Mouse (Mus musculus): Measurements from ENCODE around the gene Arhgef18. TPM values are rescaled to one million over a fixed set of nuclear protein-coding genes. Genes with fewer than 3 reads are reported as not detected.

The Arhgef18 gene
- total and polyA plus RNA-seq, 2 experiments from 2014 or later: 3.4 to 12.6 TPM

- DNase-seq (ENCODE audit: low spot score): no peak
- Histone ChIP-seq H3K27me3 (ENCODE audit: control insufficient read depth, insufficient read depth, low read length) (no peaks in the 10 kb centered on the region), H3K4me2 (ENCODE audit: low read depth, low read length) (no peak overlapping the region), H3K4me3 (ENCODE audit: low read depth, low read length) (no peak overlapping the region), H3K36me3 (replicated peaks; ENCODE audit: control insufficient read depth, insufficient read depth, low read length) (no peaks in the 10 kb centered on the region), H3K27ac (ENCODE audit: low read depth) (no peak overlapping the region), H3K9me3 (replicated peaks; ENCODE audit: control insufficient read depth, low read length) (no peaks in the 10 kb centered on the region), H3K4me1 (ENCODE audit: control insufficient read depth, insufficient read depth) (peaks cover 34% of the 10 kb centered on the region), H3K9ac (replicated peaks; ENCODE audit: low read depth, low read length) (no peak overlapping the region)
- no peak for ATAC-seq (ENCODE audit: insufficient read depth, low read depth)
- TF ChIP-seq CTCF (IDR thresholded peaks at IDR 0.05; ENCODE audit: low read depth) (no peak), EP300 (IDR thresholded peaks at IDR 0.05; ENCODE audit: low read depth) (no peak)
- 86% methylated on average over 5 of the region's 5 CpGs for WGBS
Observed at GRCm38 (mm10) chr8:3421507-3421906, 28.7 kb downstream of the Arhgef18 start.

- no peaks in the 10 kb centered on the region for H3K9me3 ChIP-seq (replicated peaks; ENCODE audit: control insufficient read depth, low read length)
- peaks cover 4% of the 10 kb centered on the region; the same call in 1 of the 2 replicates for H3K4me1 ChIP-seq (ENCODE audit: control insufficient read depth, insufficient read depth)
- WGBS: 83% methylated on average over 5 of the region's 5 CpGs
- H3K36me3 ChIP-seq (replicated peaks; ENCODE audit: control insufficient read depth, insufficient read depth, low read length): peaks cover 18% of the 10 kb centered on the region
- H3K4me2 ChIP-seq (ENCODE audit: low read depth, low read length): no peak overlapping the region
- no peak overlapping the region for H3K27ac ChIP-seq (ENCODE audit: low read depth)
- ATAC-seq (ENCODE audit: insufficient read depth, low read depth): no peak
- no peak overlapping the region for H3K4me3 ChIP-seq (ENCODE audit: low read depth, low read length)
- DNase-seq (ENCODE audit: low spot score): no peak
- TF ChIP-seq CTCF (IDR thresholded peaks at IDR 0.05; ENCODE audit: low read depth) (no peak), EP300 (IDR thresholded peaks at IDR 0.05; ENCODE audit: low read depth) (no peak)
- H3K27me3 ChIP-seq (ENCODE audit: control insufficient read depth, insufficient read depth, low read length): no peaks in the 10 kb centered on the region
- no peak overlapping the region for H3K9ac ChIP-seq (replicated peaks; ENCODE audit: low read depth, low read length)
Observed at GRCm38 (mm10) chr8:3425217-3425616, 32.4 kb downstream of the Arhgef18 start.

GRCm38 (mm10) chr8:3426211-3426610 is 33.4 kb downstream of the Arhgef18 start:
- ATAC-seq (ENCODE audit: insufficient read depth, low read depth) (no peak), DNase-seq (ENCODE audit: low spot score) (no peak)
- Histone ChIP-seq H3K4me2 (ENCODE audit: low read depth, low read length) (no peak overlapping the region), H3K9ac (replicated peaks; ENCODE audit: low read depth, low read length) (no peak overlapping the region), H3K27ac (ENCODE audit: low read depth) (no peak overlapping the region), H3K4me3 (ENCODE audit: low read depth, low read length) (no peak overlapping the region), H3K36me3 (replicated peaks; ENCODE audit: control insufficient read depth, insufficient read depth, low read length) (peaks cover 26% of the 10 kb centered on the region), H3K4me1 (ENCODE audit: control insufficient read depth, insufficient read depth) (no peaks in the 10 kb centered on the region), H3K9me3 (replicated peaks; ENCODE audit: control insufficient read depth, low read length) (no peaks in the 10 kb centered on the region), H3K27me3 (ENCODE audit: control insufficient read depth, insufficient read depth, low read length) (no peaks in the 10 kb centered on the region)
- no peak for TF ChIP-seq CTCF (IDR thresholded peaks at IDR 0.05; ENCODE audit: low read depth)
- TF ChIP-seq EP300 (IDR thresholded peaks at IDR 0.05; ENCODE audit: low read depth): no peak
- WGBS: 91% methylated on average over 3 of the region's 3 CpGs

- Histone ChIP-seq H3K27ac (ENCODE audit: low read depth) (no peak overlapping the region), H3K27me3 (ENCODE audit: control insufficient read depth, insufficient read depth, low read length) (no peaks in the 10 kb centered on the region), H3K4me2 (ENCODE audit: low read depth, low read length) (no peak overlapping the region), H3K9me3 (replicated peaks; ENCODE audit: control insufficient read depth, low read length) (no peaks in the 10 kb centered on the region), H3K36me3 (replicated peaks; ENCODE audit: control insufficient read depth, insufficient read depth, low read length) (peaks cover 43% of the 10 kb centered on the region), H3K4me1 (ENCODE audit: control insufficient read depth, insufficient read depth) (no peaks in the 10 kb centered on the region), H3K4me3 (ENCODE audit: low read depth, low read length) (no peak overlapping the region), H3K9ac (replicated peaks; ENCODE audit: low read depth, low read length) (no peak overlapping the region)
- ATAC-seq (ENCODE audit: insufficient read depth, low read depth) (no peak), DNase-seq (ENCODE audit: low spot score) (no peak)
- TF ChIP-seq EP300 (IDR thresholded peaks at IDR 0.05; ENCODE audit: low read depth): no peak
- TF ChIP-seq CTCF (IDR thresholded peaks at IDR 0.05; ENCODE audit: low read depth): no peak
- WGBS: 76% methylated on average over 2 of the region's 2 CpGs
Observed at GRCm38 (mm10) chr8:3428426-3428825, 35.6 kb downstream of the Arhgef18 start.

DNA sequence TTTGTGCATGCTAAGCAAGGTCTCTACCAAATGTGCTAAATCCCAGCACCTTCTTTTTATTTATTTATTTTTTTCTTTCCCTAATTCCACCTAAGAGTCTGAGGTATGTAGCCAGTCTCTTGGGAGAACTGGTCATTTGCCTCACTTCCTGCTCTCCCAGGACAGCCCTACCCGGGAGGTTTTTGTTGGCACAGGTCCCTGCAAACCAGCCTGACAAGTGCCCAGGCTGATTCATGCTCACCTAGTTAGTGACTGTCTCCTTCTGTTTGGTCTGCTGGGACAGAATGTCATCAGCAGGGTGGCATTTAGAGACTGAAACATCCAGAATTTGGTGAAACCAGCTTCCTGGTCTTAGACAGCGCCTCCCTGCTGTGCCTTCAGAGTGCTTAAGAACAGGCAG is 37.2 kb downstream of the Arhgef18 start:
- no peaks in the 10 kb centered on the region for H3K9me3 ChIP-seq (replicated peaks; ENCODE audit: control insufficient read depth, low read length)
- no peak for ATAC-seq (ENCODE audit: insufficient read depth, low read depth)
- H3K4me2 ChIP-seq (ENCODE audit: low read depth, low read length): no peak overlapping the region
- TF ChIP-seq CTCF (IDR thresholded peaks at IDR 0.05; ENCODE audit: low read depth) (no peak), EP300 (IDR thresholded peaks at IDR 0.05; ENCODE audit: low read depth) (no peak)
- H3K27me3 ChIP-seq (ENCODE audit: control insufficient read depth, insufficient read depth, low read length): no peaks in the 10 kb centered on the region
- no peak for DNase-seq (ENCODE audit: low spot score)
- H3K9ac ChIP-seq (replicated peaks; ENCODE audit: low read depth, low read length): no peak overlapping the region
- no peak overlapping the region for H3K27ac ChIP-seq (ENCODE audit: low read depth)
- peaks cover 52% of the 10 kb centered on the region for H3K36me3 ChIP-seq (replicated peaks; ENCODE audit: control insufficient read depth, insufficient read depth, low read length)
- no peak overlapping the region for H3K4me3 ChIP-seq (ENCODE audit: low read depth, low read length)
- no peaks in the 10 kb centered on the region for H3K4me1 ChIP-seq (ENCODE audit: control insufficient read depth, insufficient read depth)
- 43% methylated on average over 2 of the region's 2 CpGs for WGBS

- H3K27ac ChIP-seq (ENCODE audit: low read depth): no peak overlapping the region
- TF ChIP-seq CTCF (IDR thresholded peaks at IDR 0.05; ENCODE audit: low read depth): no peak
- TF ChIP-seq EP300 (IDR thresholded peaks at IDR 0.05; ENCODE audit: low read depth): no peak
- 73% methylated on average over 3 of the region's 3 CpGs for WGBS
- no peak overlapping the region for H3K9ac ChIP-seq (replicated peaks; ENCODE audit: low read depth, low read length)
- no peak for ATAC-seq (ENCODE audit: insufficient read depth, low read depth)
- H3K4me3 ChIP-seq (ENCODE audit: low read depth, low read length): no peak overlapping the region
- no peaks in the 10 kb centered on the region for H3K27me3 ChIP-seq (ENCODE audit: control insufficient read depth, insufficient read depth, low read length)
- no peak for DNase-seq (ENCODE audit: low spot score)
- H3K9me3 ChIP-seq (replicated peaks; ENCODE audit: control insufficient read depth, low read length): no peaks in the 10 kb centered on the region
- no peak overlapping the region for H3K4me2 ChIP-seq (ENCODE audit: low read depth, low read length)
- H3K4me1 ChIP-seq (ENCODE audit: control insufficient read depth, insufficient read depth): no peaks in the 10 kb centered on the region
- H3K36me3 ChIP-seq (replicated peaks; ENCODE audit: control insufficient read depth, insufficient read depth, low read length): peaks cover 63% of the 10 kb centered on the region
Observed at GRCm38 (mm10) chr8:3431113-3431512, 38.3 kb downstream of the Arhgef18 start.

Data from heart, postnatal 0 days (tissue).